Mouse (Mus musculus) hindbrain, postnatal 0 days (tissue): ENCODE data around the gene Emd. TPM values are rescaled to one million over a fixed set of nuclear protein-coding genes. Genes with fewer than 3 reads are reported as not detected.

ENCODE experiments used
- ATAC-seq: fragments of 200-750 bp; cut with Nextera tagmentation; 2 replicates; pipeline ENCODE4 v1.8.0; 2017; ENCODE audit warnings: mild to moderate bottlenecking, moderate TSS enrichment, moderate library complexity
- DNase-seq: peaks from one replicate; pipeline ENCODE4 v3.0.0-alpha.2; 2015; ENCODE audit warnings: low spot score
- H3K27ac ChIP-seq: fragments of 300-500 bp; sonication (generic); 2 replicates; pipeline ENCODE4 v1.5.1; 2014; ENCODE audit warnings: mild to moderate bottlenecking
- H3K27me3 ChIP-seq: fragments of 300-500 bp; sonication (generic); 2 replicates; pipeline ENCODE4 v1.6.1; 2014; ENCODE audit warnings: low read length, mixed read lengths; ENCODE audit not compliant: insufficient read depth
- H3K36me3 ChIP-seq: fragments of 300-500 bp; sonication (generic); 2 replicates; pipeline ENCODE4 v1.6.1; 2014; ENCODE audit warnings: low read length, mixed read lengths; ENCODE audit not compliant: insufficient read depth
- H3K4me1 ChIP-seq: fragments of 300-500 bp; sonication (generic); 2 replicates; pipeline ENCODE4 v1.6.1; 2014; ENCODE audit warnings: antibody characterized with exemption, low read length, mixed read lengths; ENCODE audit not compliant: insufficient read depth
- H3K4me2 ChIP-seq: fragments of 300-500 bp; sonication (generic); 2 replicates; pipeline ENCODE4 v1.6.1; 2014; ENCODE audit warnings: low read depth, mild to moderate bottlenecking, low read length, moderate library complexity, mixed read lengths
- H3K4me3 ChIP-seq: fragments of 300-500 bp; sonication (generic); 2 replicates; pipeline ENCODE4 v1.5.1; 2014; ENCODE audit warnings: low read length
- H3K9ac ChIP-seq: fragments of 300-500 bp; sonication (generic); replicated peaks from 2 replicates; pipeline ENCODE4 v1.6.1; 2014; ENCODE audit warnings: mild to moderate bottlenecking, low read length, moderate library complexity, mixed read lengths
- H3K9me3 ChIP-seq: fragments of 300-500 bp; sonication (generic); 2 replicates; pipeline ENCODE4 v1.6.1; 2016; ENCODE audit warnings: low read length, mixed read lengths
- CTCF ChIP-seq: IDR thresholded peaks from 2 replicates; pipeline ENCODE4 v1.5.1; 2016; ENCODE audit warnings: antibody characterized with exemption, control low read depth, low read depth
- WGBS: fragments of 180-500 bp; shearing (Covaris S2); extraction: QIAGEN DNeasy Blood & Tissue Kit; methylation state at CpG from one replicate; pipeline ENCODE4 v1.1.7; 2014; 5-methylcytosine and 5-hydroxymethylcytosine counted together
- microRNA-seq, 2 experiments: library from miRNA; unstranded; fragments of <30 nt; microRNA quantifications; one replicate each; pipeline ENCODE4; 2016
- polyA plus RNA-seq: library from polyadenylated mRNA; unstranded; fragments of >200 nt; fragmentation: Nextera tagmentation; extraction: Ambion mirVana; gene quantifications from 2 replicates; pipeline ENCODE4 v1.2.1, GENCODE M21; 2015
- total RNA-seq: library from RNA; depleted of rRNA; stranded (reverse); fragments of >200 nt; gene quantifications from 2 replicates; pipeline ENCODE4 v1.2.3, GENCODE M21; 2014; rRNA removed

Emd gene
- total and polyA plus RNA-seq, 2 experiments from 2014 or later: 18.2 to 55.4 TPM

DNA sequence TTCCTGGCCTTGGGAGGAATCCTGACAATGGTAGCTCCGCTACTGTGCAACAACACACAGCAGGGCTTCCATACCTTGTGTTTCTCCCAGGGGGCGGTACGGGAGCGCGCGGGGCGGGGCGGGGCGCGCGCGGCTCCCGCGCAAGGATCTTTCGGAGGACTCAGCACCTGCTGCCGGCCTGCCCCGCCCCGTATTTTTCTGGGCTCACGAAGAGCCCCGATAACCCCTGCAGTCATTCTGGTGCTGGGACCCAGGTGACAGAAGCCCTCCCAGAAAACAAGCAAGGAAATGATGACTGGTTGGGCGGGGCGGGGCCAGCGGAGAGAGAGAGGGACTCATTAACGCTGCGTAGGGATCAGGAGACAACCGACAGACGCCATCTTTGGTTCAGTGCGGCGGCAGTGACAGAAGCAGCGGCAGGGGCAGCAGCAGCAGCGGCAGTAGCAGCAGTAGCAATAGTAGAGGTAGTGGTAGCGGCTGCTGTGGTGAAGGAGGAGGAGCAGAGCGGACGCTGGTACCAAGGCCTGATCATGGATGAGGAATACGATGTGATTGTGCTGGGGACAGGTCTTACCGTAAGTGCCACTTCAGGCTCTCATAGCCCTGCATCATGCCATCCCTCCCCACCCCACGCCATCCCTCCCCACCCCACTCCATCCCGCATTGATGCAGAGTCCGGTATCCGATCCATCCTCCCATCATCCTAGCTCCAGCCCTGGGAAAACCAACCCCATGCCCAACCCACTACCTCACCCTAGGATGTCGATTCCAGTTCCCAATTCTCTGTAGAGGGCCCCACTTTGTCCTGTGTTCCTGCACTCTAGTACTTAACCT is 50.6 kb downstream of the Emd start, which contains the start of gene Gdi1:
Gene Gdi1, plus strand, starts transcription at position 132 of the 834 bp plus-strand sequence.
- peaks cover 12% of the 10 kb centered on the region; the same call in 1 of the 2 replicates for H3K36me3 ChIP-seq

More for the DNA sequence above, 50.6 kb downstream of the Emd start, which contains the start of gene Gdi1:
- no peaks in the 10 kb centered on the region for H3K27me3 ChIP-seq
- H3K4me3 ChIP-seq: peak within 1 kb of the TSS; percentile 54
- H3K9ac ChIP-seq: peak within 1 kb of the TSS; percentile 65
- WGBS: 16% methylated on average over 40 of the region's 41 CpGs
- DNase-seq (peak; percentile 87), ATAC-seq (peak; percentile 86)
- peak within 1 kb of the TSS; percentile 65 for H3K4me2 ChIP-seq
- no peak for TF ChIP-seq CTCF
- no peaks in the 10 kb centered on the region for H3K4me1 ChIP-seq
- H3K27ac ChIP-seq: peak within 1 kb of the TSS; percentile 92
- H3K9me3 ChIP-seq: no peaks in the 10 kb centered on the region

Small RNA genes within 50 kb of the gene (microRNA-seq; reads per million reads assigned to microRNA genes)
- 0 reads per million in 2 experiments for gene Mir7091

Other genes starting within 250 kb of the Emd start
- 57.6 and 71.0 TPM in 2 replicates for gene Irak1, start 230.8 kb upstream of the Emd start, total RNA-seq
- 38.7 and 39.2 TPM in 2 replicates for gene Irak1, start 230.8 kb upstream of the Emd start, polyA plus RNA-seq
- not detected in 2 replicates for gene Opn1mw, start 127.2 kb upstream of the Emd start, total RNA-seq
- 0.14 TPM in 1 of 2 replicates, not detected in the other for gene Opn1mw, start 127.2 kb upstream of the Emd start, polyA plus RNA-seq
- gene Mecp2, start 119.3 kb upstream of the Emd start, total RNA-seq: 48.9 and 62.0 TPM in 2 replicates
- gene Mecp2, start 119.3 kb upstream of the Emd start, polyA plus RNA-seq: 12.2 and 12.5 TPM in 2 replicates
- not detected in 2 replicates for gene Tex28, start 86.8 kb upstream of the Emd start, total RNA-seq
- not detected in 2 replicates for gene Tex28, start 86.8 kb upstream of the Emd start, polyA plus RNA-seq
- gene Tktl1, start 77.4 kb upstream of the Emd start, total RNA-seq: not detected in 2 replicates
- 0.06 and 0.09 TPM in 2 replicates for gene Tktl1, start 77.4 kb upstream of the Emd start, polyA plus RNA-seq
- 276 and 324 TPM in 2 replicates for gene Flna, start 4.9 kb upstream of the Emd start, total RNA-seq
- 57.2 and 58.6 TPM in 2 replicates for gene Flna, start 4.9 kb upstream of the Emd start, polyA plus RNA-seq
- gene Rpl10, start 16.1 kb downstream of the Emd start, total RNA-seq: 1,531 and 1,618 TPM in 2 replicates
- 375 and 384 TPM in 2 replicates for gene Rpl10, start 16.1 kb downstream of the Emd start, polyA plus RNA-seq
- gene Taz, start 27.2 kb downstream of the Emd start, total RNA-seq: 51.5 and 81.2 TPM in 2 replicates
- 66.0 and 79.0 TPM in 2 replicates for gene Taz, start 27.2 kb downstream of the Emd start, polyA plus RNA-seq
- 3.5 and 3.6 TPM in 2 replicates for gene Dnase1l1, start 27.6 kb downstream of the Emd start, total RNA-seq
- gene Dnase1l1, start 27.6 kb downstream of the Emd start, polyA plus RNA-seq: 4.1 and 4.3 TPM in 2 replicates
- gene Atp6ap1, start 42.4 kb downstream of the Emd start, total RNA-seq: 295 and 308 TPM in 2 replicates
- gene Atp6ap1, start 42.4 kb downstream of the Emd start, polyA plus RNA-seq: 301 and 317 TPM in 2 replicates
- 365 and 429 TPM in 2 replicates for gene Gdi1, start 50.3 kb downstream of the Emd start, total RNA-seq
- gene Gdi1, start 50.3 kb downstream of the Emd start, polyA plus RNA-seq: 795 and 814 TPM in 2 replicates
- gene Fam50a, start 58.3 kb downstream of the Emd start, total RNA-seq: 6.4 and 9.7 TPM in 2 replicates
- gene Fam50a, start 58.3 kb downstream of the Emd start, polyA plus RNA-seq: 57.0 and 58.4 TPM in 2 replicates
- gene Plxna3, start 74.4 kb downstream of the Emd start, total RNA-seq: 124 and 149 TPM in 2 replicates
- 17.9 and 20.1 TPM in 2 replicates for gene Plxna3, start 74.4 kb downstream of the Emd start, polyA plus RNA-seq
- gene Lage3, start 98.9 kb downstream of the Emd start, total RNA-seq: 34.2 and 56.9 TPM in 2 replicates
- 76.4 and 78.1 TPM in 2 replicates for gene Lage3, start 98.9 kb downstream of the Emd start, polyA plus RNA-seq
- gene Ubl4a, start 118.5 kb downstream of the Emd start, total RNA-seq: 45.5 and 51.8 TPM in 2 replicates
- 70.7 and 71.8 TPM in 2 replicates for gene Ubl4a, start 118.5 kb downstream of the Emd start, polyA plus RNA-seq
- gene Slc10a3, start 118.7 kb downstream of the Emd start, total RNA-seq: 4.5 and 5.9 TPM in 2 replicates
- 5.6 and 6.3 TPM in 2 replicates for gene Slc10a3, start 118.7 kb downstream of the Emd start, polyA plus RNA-seq
- gene Fam3a, start 138.6 kb downstream of the Emd start, total RNA-seq: 30.4 and 39.9 TPM in 2 replicates
- 31.1 and 34.0 TPM in 2 replicates for gene Fam3a, start 138.6 kb downstream of the Emd start, polyA plus RNA-seq
- 23.8 and 25.4 TPM in 2 replicates for gene Ikbkg, start 138.6 kb downstream of the Emd start, total RNA-seq
- 12.1 and 13.8 TPM in 2 replicates for gene Ikbkg, start 138.6 kb downstream of the Emd start, polyA plus RNA-seq
- 49.5 and 50.3 TPM in 2 replicates for gene G6pdx, start 174.5 kb downstream of the Emd start, total RNA-seq
- gene G6pdx, start 174.5 kb downstream of the Emd start, polyA plus RNA-seq: 39.1 and 42.6 TPM in 2 replicates
- gene Gm6880, start 226.7 kb downstream of the Emd start, total RNA-seq: not detected in 2 replicates
- 0.33 TPM in 1 of 2 replicates, not detected in the other for gene Gm6880, start 226.7 kb downstream of the Emd start, polyA plus RNA-seq